Mouse (Mus musculus) bone marrow, adult 2 months (tissue): ENCODE results near the gene Adck1. TPM values are rescaled to one million over a fixed set of nuclear protein-coding genes. Genes with fewer than 3 reads are reported as not detected.

Source experiments
- H3K27ac ChIP-seq: fragments of 200-500 bp; 2 replicates; pipeline ENCODE4 v1.5.1; 2012; ENCODE audit warnings: low read depth, mild to moderate bottlenecking, control low read depth, inconsistent platforms, low read length; ENCODE audit not compliant: control insufficient read depth, poor library complexity, insufficient read depth
- H3K4me1 ChIP-seq: fragments of 200-500 bp; 2 replicates; pipeline ENCODE4 v1.6.1; 2011; ENCODE audit warnings: low read length; ENCODE audit not compliant: control insufficient read depth, insufficient read depth
- H3K4me3 ChIP-seq: fragments of 200-500 bp; replicated peaks from 2 replicates; pipeline ENCODE3; 2011; ENCODE audit warnings: mild to moderate bottlenecking, low read depth, low read length, control low read depth; ENCODE audit not compliant: control insufficient read depth
- CTCF ChIP-seq: fragments of 200-500 bp; IDR thresholded peaks from 2 replicates; pipeline ENCODE4 v1.5.1; 2011; ENCODE audit warnings: low read length, control low read depth; ENCODE audit not compliant: control insufficient read depth, insufficient read depth
- POLR2A ChIP-seq: fragments of 200-500 bp; IDR thresholded peaks from 2 replicates; pipeline ENCODE4 v1.6.1; 2011; ENCODE audit warnings: low read depth, mild to moderate bottlenecking, control low read depth, low read length, borderline replicate concordance; ENCODE audit not compliant: control insufficient read depth
- WGBS: fragments of 180-500 bp; shearing (Covaris S2); methylation state at CpG from one replicate; pipeline ENCODE4 v1.1.7; 2018; 5-methylcytosine and 5-hydroxymethylcytosine counted together
- polyA plus RNA-seq: library from polyadenylated mRNA; stranded (reverse); fragments of >200 nt; gene quantifications from 2 replicates; pipeline ENCODE4 v1.2.4, GENCODE M21; 2011; ENCODE audit warnings: low replicate concordance; ENCODE audit not compliant: missing spikeins, insufficient read depth, insufficient read length

Gene Adck1
- polyA plus RNA-seq, 1 experiment, result 5.9 TPM

GRCm38 (mm10) chr12:88476702-88477101 lies 116.3 kb downstream of the Adck1 start:
- WGBS, result 82% methylated on average over 6 of the region's 6 CpGs
- Histone ChIP-seq H3K27ac (no peak overlapping the region), H3K4me3 (no peak overlapping the region), H3K4me1 (no peaks in the 10 kb centered on the region)
- TF ChIP-seq POLR2A (no peak), CTCF (no peak)

GRCm38 (mm10) chr12:88481657-88482056 lies 121.3 kb downstream of the Adck1 start:
- WGBS, result 73% methylated on average over 3 of the region's 3 CpGs
- Histone ChIP-seq H3K4me1 (no peaks in the 10 kb centered on the region), H3K27ac (no peak overlapping the region), H3K4me3 (no peak overlapping the region)
- TF ChIP-seq CTCF (no peak), POLR2A (no peak)

- H3K27ac ChIP-seq, result no peak overlapping the region
- no peaks in the 10 kb centered on the region for H3K4me1 ChIP-seq
- TF ChIP-seq CTCF, result no peak
- no peak for TF ChIP-seq POLR2A
- no peak overlapping the region for H3K4me3 ChIP-seq
- 73% methylated on average over 2 of the region's 2 CpGs for WGBS
Observed at GRCm38 (mm10) chr12:88490881-88491280, 130.5 kb downstream of the Adck1 start.

Other genes starting within 250 kb of the Adck1 start
- gene Gm10436, start 178.4 kb upstream of the Adck1 start, polyA plus RNA-seq, result not detected in 2 replicates
- gene Gm8332, start 110.5 kb upstream of the Adck1 start, polyA plus RNA-seq, result not detected in 2 replicates
- gene Gm5662, start 86.1 kb upstream of the Adck1 start, polyA plus RNA-seq, result not detected in 2 replicates
- not detected in 2 replicates for gene Gm5039, start 36.5 kb upstream of the Adck1 start, polyA plus RNA-seq